Mouse (Mus musculus): Measurements from ENCODE around the gene Prss48. TPM values are rescaled to one million over a fixed set of nuclear protein-coding genes. Genes with fewer than 3 reads are reported as not detected.

Gene Prss48
- polyA plus RNA-seq, 1 experiment from 2014 or later: not detected

DNA sequence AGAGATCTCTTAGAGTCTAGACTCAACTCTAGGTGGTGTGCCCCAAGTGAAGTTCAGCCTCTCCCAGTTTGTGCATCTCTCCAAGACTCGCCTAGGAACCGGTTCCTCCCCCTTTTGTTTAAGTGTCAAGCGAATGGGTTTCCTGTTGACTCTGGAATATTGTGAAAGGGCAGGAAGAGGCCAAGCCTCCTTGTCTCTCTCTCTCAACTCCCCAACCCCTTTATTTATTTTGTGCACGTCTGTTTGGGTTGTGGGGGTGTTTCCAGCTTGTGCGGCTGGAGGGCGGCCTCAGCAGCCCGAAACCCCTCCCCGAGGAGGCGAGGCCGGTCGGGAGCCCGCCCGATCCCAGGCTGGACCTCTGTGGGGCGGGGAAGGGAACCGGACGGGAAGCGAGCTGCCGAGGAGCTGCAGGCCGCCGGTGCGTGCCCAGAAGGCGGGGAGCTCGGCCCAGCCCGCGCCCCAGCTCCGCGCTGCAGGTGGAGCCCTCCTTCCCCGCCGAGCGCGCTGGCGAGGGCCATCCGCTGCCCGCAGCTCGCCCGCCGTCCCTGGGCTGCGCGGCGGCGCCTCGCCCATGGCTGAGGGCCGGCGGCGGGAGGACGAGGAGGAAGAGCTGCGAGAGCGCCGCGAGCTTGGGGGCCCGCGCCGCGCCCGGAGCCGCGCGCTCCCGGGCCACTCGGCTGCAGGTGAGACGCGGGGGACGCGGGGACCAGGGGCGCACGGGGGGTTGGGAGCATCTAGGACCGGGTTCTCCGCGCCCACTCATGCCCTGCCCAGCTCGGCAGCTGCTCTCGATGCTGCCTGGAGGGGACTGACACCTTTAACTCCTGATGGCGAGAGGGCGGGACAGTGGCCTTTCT, 31.3 kb downstream of the Prss48 start, which contains the start of gene Sh3d19:
Sh3d19 (plus strand) TSS at position 368 of the 857 bp plus-strand sequence.
- Histone ChIP-seq H3K4me1 (ENCODE audit: control insufficient read depth, insufficient read depth, low read length) (peaks cover 11% of the 10 kb centered on the region), H3K27ac (ENCODE audit: low read length) (peak within 1 kb of the TSS; percentile 64), H3K4me2 (ENCODE audit: low read depth, low read length) (peak within 1 kb of the TSS; percentile 77), H3K9me3 (replicated peaks; ENCODE audit: control insufficient read depth, low read length) (no peaks in the 10 kb centered on the region), H3K36me3 (ENCODE audit: control insufficient read depth, insufficient read depth) (no peaks in the 10 kb centered on the region), H3K27me3 (ENCODE audit: control insufficient read depth, insufficient read depth, low read length) (no peaks in the 10 kb centered on the region), H3K9ac (ENCODE audit: low read length) (peak within 1 kb of the TSS; percentile 89), H3K4me3 (ENCODE audit: low read length) (peak within 1 kb of the TSS; percentile 88)
- WGBS: 1% methylated on average over 55 of the region's 73 CpGs
- ATAC-seq (replicated peaks; ENCODE audit: extremely low read depth, insufficient read depth, low FRiP score): peak; percentile 93

DNA sequence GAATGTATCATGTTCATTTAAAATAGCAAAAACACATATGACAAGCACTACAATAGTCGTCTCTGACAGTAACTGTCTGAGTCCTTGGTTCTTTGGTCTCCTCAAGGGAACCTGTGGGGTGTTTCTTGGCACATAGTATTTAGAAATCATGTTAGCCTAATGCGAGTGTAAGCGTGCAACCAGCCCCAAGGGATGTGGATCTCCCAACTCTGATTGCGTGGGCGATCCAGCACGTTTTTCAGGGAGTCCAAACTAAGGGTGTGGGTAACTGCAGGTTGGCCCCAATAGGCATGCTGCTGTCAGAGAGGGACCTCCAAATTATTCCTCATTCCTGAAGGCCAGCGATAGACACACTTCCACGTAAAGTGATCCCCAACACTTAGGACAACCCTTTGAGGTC, 33.3 kb downstream of the Prss48 start:
- peaks cover 11% of the 10 kb centered on the region for H3K4me1 ChIP-seq (ENCODE audit: control insufficient read depth, insufficient read depth, low read length)
- no peak overlapping the region for H3K4me3 ChIP-seq (ENCODE audit: low read length)
- H3K27me3 ChIP-seq (ENCODE audit: control insufficient read depth, insufficient read depth, low read length): no peaks in the 10 kb centered on the region
- no peak overlapping the region for H3K27ac ChIP-seq (ENCODE audit: low read length)
- H3K36me3 ChIP-seq (ENCODE audit: control insufficient read depth, insufficient read depth): no peaks in the 10 kb centered on the region
- ATAC-seq (replicated peaks; ENCODE audit: extremely low read depth, insufficient read depth, low FRiP score): no peak
- H3K9ac ChIP-seq (ENCODE audit: low read length): no peak overlapping the region
- WGBS: 83% methylated on average over 8 of the region's 8 CpGs
- H3K9me3 ChIP-seq (replicated peaks; ENCODE audit: control insufficient read depth, low read length): no peaks in the 10 kb centered on the region
- no peak overlapping the region for H3K4me2 ChIP-seq (ENCODE audit: low read depth, low read length)

GRCm38 (mm10) chr3:85965479-85965878, 36.8 kb downstream of the Prss48 start:
- no peak overlapping the region for H3K27ac ChIP-seq (ENCODE audit: low read length)
- H3K4me2 ChIP-seq (ENCODE audit: low read depth, low read length): no peak overlapping the region
- no peak for ATAC-seq (replicated peaks; ENCODE audit: extremely low read depth, insufficient read depth, low FRiP score)
- no peak overlapping the region for H3K4me3 ChIP-seq (ENCODE audit: low read length)
- no peaks in the 10 kb centered on the region for H3K27me3 ChIP-seq (ENCODE audit: control insufficient read depth, insufficient read depth, low read length)
- H3K9ac ChIP-seq (ENCODE audit: low read length): no peak overlapping the region
- peaks cover 5% of the 10 kb centered on the region; the same call in 1 of the 2 replicates for H3K9me3 ChIP-seq (replicated peaks; ENCODE audit: control insufficient read depth, low read length)
- H3K36me3 ChIP-seq (ENCODE audit: control insufficient read depth, insufficient read depth): no peaks in the 10 kb centered on the region
- peaks cover 3% of the 10 kb centered on the region for H3K4me1 ChIP-seq (ENCODE audit: control insufficient read depth, insufficient read depth, low read length)
- 84% methylated on average over 4 of the region's 4 CpGs for WGBS

GRCm38 (mm10) chr3:85961134-85961533, 41.2 kb downstream of the Prss48 start:
- Histone ChIP-seq H3K9ac (ENCODE audit: low read length) (no peak overlapping the region), H3K27me3 (ENCODE audit: control insufficient read depth, insufficient read depth, low read length) (no peaks in the 10 kb centered on the region), H3K9me3 (replicated peaks; ENCODE audit: control insufficient read depth, low read length) (peaks cover 5% of the 10 kb centered on the region; the same call in 1 of the 2 replicates), H3K4me1 (ENCODE audit: control insufficient read depth, insufficient read depth, low read length) (no peaks in the 10 kb centered on the region), H3K36me3 (ENCODE audit: control insufficient read depth, insufficient read depth) (no peaks in the 10 kb centered on the region), H3K4me3 (ENCODE audit: low read length) (no peak overlapping the region), H3K4me2 (ENCODE audit: low read depth, low read length) (no peak overlapping the region), H3K27ac (ENCODE audit: low read length) (no peak overlapping the region)
- 20% methylated on average over 5 of the region's 5 CpGs for WGBS
- no peak for ATAC-seq (replicated peaks; ENCODE audit: extremely low read depth, insufficient read depth, low FRiP score)

- no peak overlapping the region for H3K9ac ChIP-seq (ENCODE audit: low read length)
- H3K4me2 ChIP-seq (ENCODE audit: low read depth, low read length): no peak overlapping the region
- H3K4me3 ChIP-seq (ENCODE audit: low read length): no peak overlapping the region
- no peaks in the 10 kb centered on the region for H3K36me3 ChIP-seq (ENCODE audit: control insufficient read depth, insufficient read depth)
- no peaks in the 10 kb centered on the region for H3K4me1 ChIP-seq (ENCODE audit: control insufficient read depth, insufficient read depth, low read length)
- H3K27me3 ChIP-seq (ENCODE audit: control insufficient read depth, insufficient read depth, low read length): no peaks in the 10 kb centered on the region
- no peak for ATAC-seq (replicated peaks; ENCODE audit: extremely low read depth, insufficient read depth, low FRiP score)
- H3K27ac ChIP-seq (ENCODE audit: low read length): no peak overlapping the region
- peaks cover 5% of the 10 kb centered on the region; the same call in 1 of the 2 replicates for H3K9me3 ChIP-seq (replicated peaks; ENCODE audit: control insufficient read depth, low read length)
- WGBS: 100% methylated on average over 1 of the region's 1 CpGs
These were observed 42.6 kb downstream of the Prss48 start for GRCm38 (mm10) chr3:85959669-85960068.

DNA sequence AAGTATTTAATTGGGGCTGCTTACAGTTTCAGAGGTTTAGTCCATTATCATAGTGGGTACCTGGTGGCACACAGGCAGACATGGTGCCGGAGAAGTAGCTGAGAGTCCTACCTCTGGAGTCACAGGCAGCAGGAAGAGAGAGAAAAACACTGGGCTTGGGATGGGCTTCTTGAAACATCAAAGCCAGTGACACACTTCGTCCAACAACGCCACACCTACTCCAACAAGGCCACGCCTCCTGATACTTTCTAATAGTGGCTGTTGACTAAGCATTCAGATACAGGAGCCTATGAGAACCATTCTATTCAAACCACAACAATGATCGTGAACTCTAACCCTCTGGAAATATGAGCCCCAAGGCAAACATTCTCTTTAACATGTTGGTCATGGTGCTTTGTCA, 46.6 kb downstream of the Prss48 start:
- no peak overlapping the region for H3K9ac ChIP-seq (ENCODE audit: low read length)
- H3K27me3 ChIP-seq (ENCODE audit: control insufficient read depth, insufficient read depth, low read length): no peaks in the 10 kb centered on the region
- H3K4me2 ChIP-seq (ENCODE audit: low read depth, low read length): no peak overlapping the region
- H3K9me3 ChIP-seq (replicated peaks; ENCODE audit: control insufficient read depth, low read length): no peaks in the 10 kb centered on the region
- no peak overlapping the region for H3K27ac ChIP-seq (ENCODE audit: low read length)
- 0 out of 2 replicates have a peak, but pooled peaks cover 2% of the 10 kb centered on the region for H3K4me1 ChIP-seq (ENCODE audit: control insufficient read depth, insufficient read depth, low read length)
- no peaks in the 10 kb centered on the region for H3K36me3 ChIP-seq (ENCODE audit: control insufficient read depth, insufficient read depth)
- no peak overlapping the region for H3K4me3 ChIP-seq (ENCODE audit: low read length)
- ATAC-seq (replicated peaks; ENCODE audit: extremely low read depth, insufficient read depth, low FRiP score): no peak
- 92% methylated on average over 5 of the region's 5 CpGs for WGBS

DNA sequence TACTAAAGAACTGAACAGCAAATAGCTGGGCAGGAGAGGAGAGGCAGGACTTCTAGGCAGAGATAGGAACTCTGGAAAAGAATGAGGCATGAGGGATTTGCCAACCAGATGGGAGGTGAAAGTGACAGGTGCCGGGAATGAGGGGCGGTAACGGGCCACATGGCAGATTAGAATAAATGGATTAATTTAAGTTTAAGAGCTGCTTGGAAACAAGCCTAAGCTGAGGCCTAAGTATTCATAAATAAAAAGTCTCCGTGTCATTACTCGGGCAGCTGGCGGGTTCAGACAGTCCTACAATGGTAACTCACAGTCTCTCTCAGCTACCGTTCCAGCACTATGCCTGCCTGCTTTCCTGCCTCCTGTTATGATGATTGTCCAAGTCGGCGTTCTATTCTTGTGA, 47.0 kb downstream of the Prss48 start:
- Histone ChIP-seq H3K4me1 (ENCODE audit: control insufficient read depth, insufficient read depth, low read length) (0 out of 2 replicates have a peak, but pooled peaks cover 2% of the 10 kb centered on the region), H3K4me2 (ENCODE audit: low read depth, low read length) (no peak overlapping the region), H3K9me3 (replicated peaks; ENCODE audit: control insufficient read depth, low read length) (no peaks in the 10 kb centered on the region), H3K36me3 (ENCODE audit: control insufficient read depth, insufficient read depth) (no peaks in the 10 kb centered on the region), H3K9ac (ENCODE audit: low read length) (no peak overlapping the region), H3K27me3 (ENCODE audit: control insufficient read depth, insufficient read depth, low read length) (no peaks in the 10 kb centered on the region), H3K4me3 (ENCODE audit: low read length) (no peak overlapping the region), H3K27ac (ENCODE audit: low read length) (no peak overlapping the region)
- ATAC-seq (replicated peaks; ENCODE audit: extremely low read depth, insufficient read depth, low FRiP score): no peak
- 88% methylated on average over 9 of the region's 9 CpGs for whole genome bisulfite sequencing

- ATAC-seq (replicated peaks; ENCODE audit: extremely low read depth, insufficient read depth, low FRiP score): no peak
- H3K4me1 ChIP-seq (ENCODE audit: control insufficient read depth, insufficient read depth, low read length): 0 out of 2 replicates have a peak, but pooled peaks cover 2% of the 10 kb centered on the region
- H3K36me3 ChIP-seq (ENCODE audit: control insufficient read depth, insufficient read depth): no peaks in the 10 kb centered on the region
- no peak overlapping the region for H3K4me2 ChIP-seq (ENCODE audit: low read depth, low read length)
- H3K9me3 ChIP-seq (replicated peaks; ENCODE audit: control insufficient read depth, low read length): no peaks in the 10 kb centered on the region
- H3K27ac ChIP-seq (ENCODE audit: low read length): no peak overlapping the region
- no peak overlapping the region for H3K4me3 ChIP-seq (ENCODE audit: low read length)
- H3K27me3 ChIP-seq (ENCODE audit: control insufficient read depth, insufficient read depth, low read length): no peaks in the 10 kb centered on the region
- 85% methylated on average over 10 of the region's 10 CpGs for WGBS
- H3K9ac ChIP-seq (ENCODE audit: low read length): no peak overlapping the region
These were observed 49.5 kb downstream of the Prss48 start for GRCm38 (mm10) chr3:85952696-85953283.

DNA sequence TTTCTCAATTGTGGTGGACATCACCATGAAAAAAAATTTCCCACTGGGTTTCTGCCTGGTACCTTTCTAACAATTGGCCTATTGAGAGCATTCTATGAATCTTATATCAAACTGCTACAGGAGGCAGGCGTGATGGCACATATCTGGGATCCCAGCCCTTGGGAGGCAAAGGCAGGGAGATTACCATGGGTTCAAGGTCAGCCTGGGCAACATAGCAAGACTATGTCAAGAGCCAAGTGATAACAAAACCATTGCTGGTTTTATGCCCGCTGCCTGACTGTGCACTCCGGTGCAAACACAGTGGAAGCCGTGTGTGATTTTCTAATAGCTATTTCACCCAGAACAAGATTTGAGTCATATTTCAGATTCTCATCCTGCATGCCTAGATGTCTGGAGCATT, 51.4 kb downstream of the Prss48 start:
- Histone ChIP-seq H3K4me1 (ENCODE audit: control insufficient read depth, insufficient read depth, low read length) (0 out of 2 replicates have a peak, but pooled peaks cover 2% of the 10 kb centered on the region), H3K4me2 (ENCODE audit: low read depth, low read length) (no peak overlapping the region), H3K9me3 (replicated peaks; ENCODE audit: control insufficient read depth, low read length) (no peaks in the 10 kb centered on the region), H3K27me3 (ENCODE audit: control insufficient read depth, insufficient read depth, low read length) (no peaks in the 10 kb centered on the region), H3K27ac (ENCODE audit: low read length) (no peak overlapping the region), H3K9ac (ENCODE audit: low read length) (no peak overlapping the region), H3K4me3 (ENCODE audit: low read length) (no peak overlapping the region), H3K36me3 (ENCODE audit: control insufficient read depth, insufficient read depth) (no peaks in the 10 kb centered on the region)
- no peak for ATAC-seq (replicated peaks; ENCODE audit: extremely low read depth, insufficient read depth, low FRiP score)
- WGBS: 65% methylated on average over 4 of the region's 4 CpGs
